Mouse (Mus musculus) erythroblast, adult 5-6 weeks (primary cell): ENCODE measurements at regions not wholly inside any gene's neighbourhood (a gene's known extent, or its start where the extent isn't known, plus 50 kb on each side); places are given as distances from the start of the nearest gene placed in this dataset.

Experiments used
- ATAC-seq: replicated peaks from 2 replicates; pipeline ENCODE4 v1.8.0; 2016; ENCODE audit warnings: moderate number of reproducible peaks, mild to moderate bottlenecking, moderate TSS enrichment, inconsistent platforms; ENCODE audit not compliant: poor library complexity, low FRiP score, severe bottlenecking

DNA sequence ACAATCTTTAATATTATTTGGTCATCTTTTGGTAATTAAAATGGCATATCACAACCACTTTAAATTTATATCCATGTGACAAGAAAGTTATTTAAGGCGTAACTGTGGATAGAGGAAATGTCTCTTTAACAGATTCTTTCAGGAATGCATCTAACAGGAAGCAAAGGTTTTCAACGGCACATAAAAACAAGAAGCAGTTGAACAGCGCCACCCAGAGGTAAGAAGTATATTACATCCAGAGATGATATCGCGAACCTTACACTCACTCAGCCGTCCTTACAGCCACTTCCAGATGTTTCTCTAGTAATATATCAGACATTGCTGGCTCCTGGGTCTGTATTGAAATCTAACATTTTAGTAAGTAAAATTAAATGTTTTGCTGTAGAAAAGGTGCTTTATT, 70.5 kb upstream of the Hnrnpa3 start:
- ATAC-seq: 0 out of 2 replicates have a peak, but pooled peaks have one; percentile 51

DNA sequence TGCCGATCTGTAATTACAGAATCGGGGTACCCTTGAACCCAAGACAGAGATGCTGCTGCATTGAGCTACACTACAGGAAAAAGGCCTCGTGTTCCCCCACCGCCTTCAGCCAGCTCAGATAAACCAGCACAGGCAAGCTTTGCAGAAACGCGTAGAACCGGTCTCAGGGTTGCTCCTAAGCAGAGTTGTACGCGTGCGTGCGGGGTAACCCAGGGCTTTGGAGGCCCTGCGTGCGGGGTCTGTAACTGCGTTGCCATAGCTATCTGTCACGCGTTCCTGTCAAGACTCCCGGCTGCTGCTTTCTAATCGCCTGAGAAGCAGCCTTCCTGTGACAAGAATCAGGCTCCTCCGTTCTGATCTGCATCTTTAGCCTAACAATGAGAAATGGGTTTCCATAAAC, 69.6 kb upstream of the Hnrnpa3 start:
- ATAC-seq: no peak

- peak; percentile 89 for ATAC-seq
These were observed 68.9 kb upstream of the Hnrnpa3 start for GRCm38 (mm10) chr2:75590175-75590574.

GRCm38 (mm10) chr2:75600511-75600910, 58.5 kb upstream of the Hnrnpa3 start:
- ATAC-seq: no peak

DNA sequence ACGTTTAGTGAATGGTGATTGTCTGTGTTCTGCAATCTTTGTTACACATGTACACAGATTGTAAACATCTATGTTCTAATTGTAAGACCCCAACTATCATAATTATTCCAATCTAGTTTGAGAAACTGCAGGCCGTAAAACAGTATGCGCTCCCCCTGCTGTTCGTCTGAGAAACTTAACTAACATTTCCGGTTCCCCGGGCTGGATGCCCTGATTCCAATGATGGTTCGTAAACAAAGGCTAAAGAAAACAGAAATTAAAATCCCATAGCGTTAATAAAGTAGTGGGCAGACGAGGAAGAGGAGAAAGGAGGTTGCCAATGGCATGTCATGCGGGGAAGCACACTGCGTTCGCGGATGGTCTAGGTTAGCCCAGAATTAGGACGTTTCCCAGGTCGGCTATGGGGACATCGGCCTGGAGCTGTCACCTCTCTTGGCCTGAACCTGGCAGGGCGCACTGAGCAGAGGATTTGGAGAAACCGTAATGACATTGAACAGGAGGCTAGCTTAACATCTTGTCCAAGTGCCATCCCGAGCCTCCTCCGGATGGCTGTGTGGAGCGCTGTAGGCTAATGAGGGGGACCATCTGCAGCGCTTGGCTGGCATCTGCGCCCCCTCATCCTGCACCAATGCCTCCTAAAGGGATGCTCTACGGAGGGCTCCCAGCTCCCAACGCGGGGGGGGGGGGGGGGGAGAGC, 55.7 kb upstream of the Hnrnpa3 start:
- no peak for ATAC-seq

DNA sequence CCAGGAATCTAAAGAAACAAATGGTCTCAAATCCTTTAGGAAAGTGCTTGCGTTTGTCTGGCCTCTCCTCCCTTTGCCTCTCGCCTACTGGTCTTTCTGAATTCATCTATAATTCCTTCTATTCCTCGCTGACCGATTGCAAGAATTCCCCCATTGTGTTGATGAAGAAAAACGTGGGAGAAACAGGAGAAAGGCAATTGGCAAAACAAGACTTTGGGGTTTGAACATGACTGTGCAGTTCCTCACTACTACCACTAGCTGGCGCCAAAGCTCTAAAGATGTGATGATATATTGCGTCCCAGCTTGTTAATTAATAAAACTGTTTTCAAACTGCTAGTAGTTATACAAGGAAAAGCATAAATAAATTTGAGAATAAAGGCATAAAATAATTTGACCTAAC, 53.4 kb upstream of the Hnrnpa3 start:
- ATAC-seq: peak; percentile 72; the same call in 1 of the 2 replicates

DNA sequence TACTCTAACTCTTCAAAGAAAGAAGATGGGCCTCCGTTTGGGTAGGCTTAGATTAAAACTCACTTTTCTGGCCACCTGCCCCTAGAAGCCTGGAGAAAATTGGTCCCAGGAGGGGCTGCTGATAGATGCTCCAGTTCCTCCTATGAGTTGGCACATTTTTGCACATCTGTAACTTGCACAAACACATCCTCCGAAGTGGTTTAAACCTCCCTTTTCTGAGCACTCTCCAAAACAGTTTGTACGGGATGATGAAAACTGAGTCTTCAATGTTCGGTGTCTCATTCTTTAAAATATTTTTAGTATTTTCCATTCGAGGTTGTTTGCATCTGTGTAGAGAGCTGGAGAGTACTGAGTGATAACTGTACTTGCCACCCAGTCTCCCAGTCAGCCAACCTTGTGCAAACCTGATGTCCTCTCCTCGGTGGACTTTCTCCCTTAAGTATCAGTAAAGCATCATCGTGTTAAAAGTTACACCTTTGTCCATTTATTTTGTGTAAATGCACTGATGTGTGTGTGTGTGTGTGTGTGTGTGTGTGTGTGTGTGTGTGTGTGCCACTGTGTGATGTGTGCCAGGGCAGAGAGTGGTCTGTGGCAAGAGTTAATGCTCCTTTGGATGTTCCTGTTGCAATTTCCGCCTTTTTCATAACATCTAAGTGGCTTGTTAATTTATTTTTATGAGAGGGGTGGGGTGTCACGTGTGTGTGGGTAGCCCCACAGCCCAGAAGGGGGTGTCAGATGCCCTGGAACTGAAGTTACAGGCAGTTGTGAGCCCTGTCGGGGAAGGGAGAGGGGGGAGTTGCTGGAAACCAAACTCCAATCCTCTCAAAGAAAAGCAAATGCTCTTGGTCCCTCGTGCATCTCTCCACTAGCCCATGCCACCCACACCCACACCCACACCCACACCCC, 51.8 kb upstream of the Hnrnpa3 start:
- ATAC-seq: no peak

- ATAC-seq: no peak
These were observed 51.1 kb upstream of the Hnrnpa3 start for GRCm38 (mm10) chr2:75607958-75608357.

DNA sequence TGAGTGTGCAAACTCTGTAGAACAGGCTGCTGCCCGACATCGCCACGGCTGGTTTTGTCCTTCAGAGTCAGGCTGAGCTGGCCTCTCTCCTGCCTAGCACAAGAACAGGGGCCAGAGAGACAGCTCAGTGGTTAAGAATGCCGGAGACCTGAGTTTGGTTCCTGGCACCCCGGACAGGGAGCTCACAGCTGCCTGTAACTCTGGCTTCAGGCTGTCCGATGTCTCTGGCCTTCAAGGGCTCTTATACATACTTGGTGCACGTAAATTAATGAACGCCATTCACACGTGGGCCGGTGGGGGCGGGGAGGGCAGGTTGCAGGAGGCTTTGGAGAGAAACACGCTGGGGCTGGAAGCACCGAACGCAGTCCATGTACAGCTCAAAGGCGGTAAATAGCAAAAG, 50.6 kb upstream of the Hnrnpa3 start:
- ATAC-seq: no peak

DNA sequence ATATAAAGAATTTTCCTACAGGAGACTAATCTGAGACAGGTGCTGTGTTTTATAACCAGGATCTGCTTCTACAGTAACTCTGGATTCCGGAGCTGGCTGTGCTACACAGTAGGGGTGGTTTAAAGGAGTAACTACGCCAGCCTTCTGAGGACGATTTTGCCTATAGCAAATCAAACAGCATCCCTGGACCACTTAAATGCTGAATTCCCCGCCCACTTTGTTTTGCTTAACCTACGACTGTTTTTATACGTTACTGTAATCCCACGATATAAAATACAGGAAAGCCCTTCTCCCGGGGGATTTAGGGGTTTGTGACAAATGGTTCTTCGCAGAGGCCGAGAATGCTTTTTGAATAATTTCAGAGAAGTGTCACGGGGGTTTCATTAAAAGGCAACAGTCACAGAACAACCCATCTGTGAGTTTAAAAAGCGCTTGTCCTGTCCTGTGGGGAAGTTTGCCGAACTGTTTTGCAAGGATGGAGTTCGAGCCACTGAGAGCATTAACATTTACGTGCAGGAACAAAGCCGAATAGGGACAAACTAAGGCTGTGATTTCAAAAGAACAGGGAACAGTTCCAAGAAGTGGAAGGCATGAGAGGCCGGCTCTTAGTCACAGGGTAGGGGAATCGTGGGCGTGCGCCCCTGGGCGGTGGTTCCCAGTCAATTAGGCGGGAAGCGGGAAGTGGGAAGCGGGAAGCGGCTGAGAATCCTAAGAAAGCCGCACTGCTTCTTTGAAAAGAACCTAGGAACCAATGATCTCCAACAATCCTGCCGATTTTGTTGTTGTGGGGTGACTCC, 49.7 kb upstream of the Hnrnpa3 start:
- ATAC-seq: no peak
